Mouse (Mus musculus): Measurements from ENCODE around the gene Clip3. TPM values are rescaled to one million over a fixed set of nuclear protein-coding genes. Genes with fewer than 3 reads are reported as not detected.

Gene Clip3
- polyA plus RNA-seq, 1 experiment, result 726 TPM

GRCm38 (mm10) chr7:30347828-30348227 is 56.3 kb downstream of the Clip3 start:
- 1% methylated on average over 30 of the region's 30 CpGs for WGBS
- TF ChIP-seq POLR2A (IDR thresholded peaks at IDR 0.05; ENCODE audit: borderline replicate concordance, insufficient read depth, low read length) (no peak), CTCF (IDR thresholded peaks at IDR 0.05; ENCODE audit: borderline replicate concordance, insufficient read depth, low read depth, low read length) (peak; percentile 84)
- peak; percentile 85 to 86 for DNase-seq
- H3K4me1 ChIP-seq (ENCODE audit: control insufficient read depth, insufficient read depth, low read length), result no peaks in the 10 kb centered on the region; the same call in 1 of the 2 replicates
- no peak overlapping the region for H3K27ac ChIP-seq (ENCODE audit: insufficient read depth, low read length)
- H3K4me3 ChIP-seq (replicated peaks; ENCODE audit: insufficient read depth, low read depth, low read length), result no peak overlapping the region
- H3K27me3 ChIP-seq (ENCODE audit: control insufficient read depth, insufficient read depth, low read length), result no peaks in the 10 kb centered on the region

- Histone ChIP-seq H3K27me3 (ENCODE audit: control insufficient read depth, insufficient read depth, low read length) (no peaks in the 10 kb centered on the region), H3K27ac (ENCODE audit: insufficient read depth, low read length) (no peak overlapping the region), H3K4me3 (replicated peaks; ENCODE audit: insufficient read depth, low read depth, low read length) (no peak overlapping the region), H3K4me1 (ENCODE audit: control insufficient read depth, insufficient read depth, low read length) (peaks cover 15% of the 10 kb centered on the region)
- TF ChIP-seq POLR2A (IDR thresholded peaks at IDR 0.05; ENCODE audit: borderline replicate concordance, insufficient read depth, low read length), result no peak
- TF ChIP-seq CTCF (IDR thresholded peaks at IDR 0.05; ENCODE audit: borderline replicate concordance, insufficient read depth, low read depth, low read length), result peak; percentile 86
- peak; percentile 69 to 81 for DNase-seq
- 11% methylated on average over 6 of the region's 6 CpGs for WGBS
These were observed 61.8 kb downstream of the Clip3 start for GRCm38 (mm10) chr7:30353279-30353822.

GRCm38 (mm10) chr7:30354059-30354458 is 62.5 kb downstream of the Clip3 start:
- Histone ChIP-seq H3K4me1 (ENCODE audit: control insufficient read depth, insufficient read depth, low read length) (peaks cover 15% of the 10 kb centered on the region), H3K27me3 (ENCODE audit: control insufficient read depth, insufficient read depth, low read length) (no peaks in the 10 kb centered on the region), H3K27ac (ENCODE audit: insufficient read depth, low read length) (no peak overlapping the region), H3K4me3 (replicated peaks; ENCODE audit: insufficient read depth, low read depth, low read length) (no peak overlapping the region)
- no peak for DNase-seq
- WGBS, result 57% methylated on average over 4 of the region's 4 CpGs
- no peak for TF ChIP-seq POLR2A (IDR thresholded peaks at IDR 0.05; ENCODE audit: borderline replicate concordance, insufficient read depth, low read length)
- TF ChIP-seq CTCF (IDR thresholded peaks at IDR 0.05; ENCODE audit: borderline replicate concordance, insufficient read depth, low read depth, low read length), result no peak

Other genes with a start within 250 kb of the Clip3 start
- 14.8 and 18.3 TPM in 2 replicates for gene Zfp14, start 240.3 kb upstream of the Clip3 start, polyA plus RNA-seq (2012; rRNA removed)
- 2.7 and 2.9 TPM in 2 replicates for gene Zfp82, start 218.8 kb upstream of the Clip3 start, polyA plus RNA-seq (2012; rRNA removed)
- gene Gm26920, start 201.3 kb upstream of the Clip3 start, polyA plus RNA-seq (2012; rRNA removed), result 0.27 and 0.65 TPM in 2 replicates
- gene Zfp566, start 201.2 kb upstream of the Clip3 start, polyA plus RNA-seq (2012; rRNA removed), result 5.5 and 6.1 TPM in 2 replicates
- gene Zfp260, start 197.0 kb upstream of the Clip3 start, polyA plus RNA-seq (2012; rRNA removed), result 46.3 and 46.6 TPM in 2 replicates
- gene Zfp382, start 169.8 kb upstream of the Clip3 start, polyA plus RNA-seq (2012; rRNA removed), result 7.1 and 8.3 TPM in 2 replicates
- gene Zfp146, start 122.0 kb upstream of the Clip3 start, polyA plus RNA-seq (2012; rRNA removed), result 37.6 and 38.0 TPM in 2 replicates
- gene Cox7a1, start 107.6 kb upstream of the Clip3 start, polyA plus RNA-seq (2012; rRNA removed), result 24.7 and 32.0 TPM in 2 replicates
- 463 and 475 TPM in 2 replicates for gene Capns1, start 92.9 kb upstream of the Clip3 start, polyA plus RNA-seq (2012; rRNA removed)
- gene Polr2i, start 59.8 kb upstream of the Clip3 start, polyA plus RNA-seq (2012; rRNA removed), result 167 and 182 TPM in 2 replicates
- gene Tbcb, start 59.5 kb upstream of the Clip3 start, polyA plus RNA-seq (2012; rRNA removed), result 134 and 147 TPM in 2 replicates
- not detected in 2 replicates for gene Ovol3, start 56.0 kb upstream of the Clip3 start, polyA plus RNA-seq (2012; rRNA removed)
- 0.16 TPM in 1 of 2 replicates, not detected in the other for gene Thap8, start 11.6 kb upstream of the Clip3 start, polyA plus RNA-seq (2012; rRNA removed)
- 3.8 and 4.6 TPM in 2 replicates for gene Wdr62, start 11.3 kb upstream of the Clip3 start, polyA plus RNA-seq (2012; rRNA removed)
- 197 and 214 TPM in 2 replicates for gene Alkbh6, start 17.0 kb downstream of the Clip3 start, polyA plus RNA-seq (2012; rRNA removed)
- 63.4 and 63.8 TPM in 2 replicates for gene Syne4, start 23.1 kb downstream of the Clip3 start, polyA plus RNA-seq (2012; rRNA removed)
- 0.57 and 0.73 TPM in 2 replicates for gene E130208F15Rik, start 30.0 kb downstream of the Clip3 start, polyA plus RNA-seq (2012; rRNA removed)
- 21.9 and 23.8 TPM in 2 replicates for gene Sdhaf1, start 32.2 kb downstream of the Clip3 start, polyA plus RNA-seq (2012; rRNA removed)
- gene Lrfn3, start 71.0 kb downstream of the Clip3 start, polyA plus RNA-seq (2012; rRNA removed), result 20.4 and 22.1 TPM in 2 replicates
- gene Tyrobp, start 122.0 kb downstream of the Clip3 start, polyA plus RNA-seq (2012; rRNA removed), result 23.5 and 32.5 TPM in 2 replicates
- 0.34 and 0.84 TPM in 2 replicates for gene Hcst, start 128.1 kb downstream of the Clip3 start, polyA plus RNA-seq (2012; rRNA removed)
- gene Nfkbid, start 130.0 kb downstream of the Clip3 start, polyA plus RNA-seq (2012; rRNA removed), result 5.1 and 5.4 TPM in 2 replicates
- gene Aplp1, start 153.8 kb downstream of the Clip3 start, polyA plus RNA-seq (2012; rRNA removed), result 782 and 892 TPM in 2 replicates
- 2.7 TPM in 2 replicates for gene Kirrel2, start 166.0 kb downstream of the Clip3 start, polyA plus RNA-seq (2012; rRNA removed)
- 0.43 and 0.56 TPM in 2 replicates for gene Nphs1, start 166.6 kb downstream of the Clip3 start, polyA plus RNA-seq (2012; rRNA removed)
- not detected in 2 replicates for gene Prodh2, start 201.9 kb downstream of the Clip3 start, polyA plus RNA-seq (2012; rRNA removed)
- gene Arhgap33, start 243.3 kb downstream of the Clip3 start, polyA plus RNA-seq (2012; rRNA removed), result 38.5 and 39.8 TPM in 2 replicates

All from cerebellum, adult 2 months (tissue).